ENCODE assay signal across 16 mouse cellular contexts in the genomic region with DNA sequence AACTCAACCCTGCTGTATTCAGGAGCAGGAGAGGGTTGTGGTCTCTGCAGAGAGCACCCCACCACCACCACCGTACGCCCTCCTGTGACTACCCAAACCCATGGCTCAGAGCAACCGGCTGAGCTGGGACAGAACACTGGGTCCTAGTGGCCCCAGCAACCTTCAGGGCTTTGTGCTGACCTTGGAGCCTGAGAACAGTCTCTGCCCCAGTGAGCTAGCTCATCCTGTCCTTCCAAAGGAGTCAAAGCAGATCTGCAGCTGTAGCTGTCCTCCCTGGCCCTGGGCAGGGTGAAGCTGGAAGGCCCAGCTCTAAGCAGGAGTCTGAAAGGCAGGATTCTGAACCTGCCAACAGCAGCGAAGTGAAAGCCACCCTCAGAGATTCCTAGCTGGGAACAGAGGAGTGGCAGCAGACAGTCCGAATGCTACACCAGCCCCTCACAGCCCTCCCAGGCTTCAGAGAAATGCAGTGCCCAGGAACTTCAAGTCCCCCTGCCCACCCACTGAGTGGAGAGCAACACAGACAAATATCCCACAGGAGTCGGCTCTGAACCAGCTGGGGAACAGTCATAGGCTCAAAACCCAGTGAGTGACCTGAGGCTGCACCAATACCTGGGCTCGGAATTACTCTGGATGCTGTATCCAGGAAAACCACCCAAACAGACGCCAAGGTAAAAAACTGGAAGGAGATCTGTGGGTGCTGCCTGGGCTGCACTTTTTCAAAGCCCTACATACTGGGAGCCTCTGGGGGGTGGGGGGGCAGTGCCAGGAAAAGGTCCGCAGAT. TPM values are rescaled to one million over a fixed set of nuclear protein-coding genes. Genes with fewer than 3 reads are reported as not detected.
DNase-seq lines count a peak whose midpoint lies in the region; ATAC-seq lines count a peak whose summit lies in the region.
"Had no signal": no experiment of that assay in that cellular context is flagged by ENCODE, and none has a peak within 500 bp of the region (broad histone marks: within the 10 kb centered on the region; RNA-seq: fewer than 3 reads in every experiment).

No protein-coding gene starts in this region.

- DNase-seq in heart, adult 18-20 months = no peak
- peak; percentile 62 for DNase-seq in right cerebral cortex, adult 18-20 months
- DNase-seq in right cerebral cortex, postnatal 14 days = no peak
- DNase-seq in adrenal gland, adult 8-10 months = peak; percentile 67
- peak; percentile 65 for DNase-seq in brain, adult 2 months (ENCODE audit: low read depth, low spot score)
- DNase-seq: cerebellum, postnatal 36 days; kidney, adult 11 months; kidney, postnatal 4 days; spleen, adult 18-20 months had no signal

- H3K27ac ChIP-seq in heart, embryonic 15.5 days = 0 out of 2 replicates have a peak overlapping the region, but pooled peaks have one; percentile 29
- H3K27ac ChIP-seq: hindbrain, embryonic 12.5 days; neural tube, embryonic 15.5 days had no signal

- no peaks in the 10 kb centered on the region for H3K9me3 ChIP-seq in heart, embryonic 15.5 days (replicated peaks)
- H3K9me3 ChIP-seq: hindbrain, embryonic 12.5 days; megakaryocyte, embryonic 14.5 days; neural tube, embryonic 15.5 days had no signal

- 79% methylated on average over 9 of the region's 9 CpGs for WGBS in heart, embryonic 15.5 days

- H3K4me3 ChIP-seq in heart, embryonic 15.5 days = no peak overlapping the region
- H3K4me3 ChIP-seq: hindbrain, embryonic 12.5 days; megakaryocyte, embryonic 14.5 days; neural tube, embryonic 15.5 days had no signal

- 0 out of 2 replicates have a peak, but pooled peaks have one; percentile 6 for ATAC-seq in heart, embryonic 15.5 days (replicated peaks; ENCODE audit: insufficient number of reproducible peaks, insufficient read depth, low FRiP score, low read depth)
- ATAC-seq in activated CD4-positive, CD25-positive, alpha-beta regulatory T cell, adult 4 months = no peak
- ATAC-seq in inflammation-experienced regulatory T-cells, adult 6 months = no peak

- H3K9ac ChIP-seq in heart, embryonic 15.5 days = no peak overlapping the region
- H3K9ac ChIP-seq: hindbrain, embryonic 12.5 days; neural tube, embryonic 15.5 days had no signal

- H3K4me2 ChIP-seq in heart, embryonic 15.5 days = no peak overlapping the region; the same call in 1 of the 2 replicates
- H3K4me2 ChIP-seq: hindbrain, embryonic 12.5 days; liver, embryonic 11.5 days; neural tube, embryonic 15.5 days had no signal

- peaks cover 38% of the 10 kb centered on the region for H3K4me1 ChIP-seq in heart, embryonic 15.5 days (replicated peaks)

- H3K27me3 ChIP-seq in heart, embryonic 15.5 days = 0 out of 2 replicates have a peak, but pooled peaks cover 3% of the 10 kb centered on the region
- H3K27me3 ChIP-seq: neural tube, embryonic 15.5 days had no signal

- H3K36me3 ChIP-seq in heart, embryonic 15.5 days = no peaks in the 10 kb centered on the region
- H3K36me3 ChIP-seq: hindbrain, embryonic 12.5 days; neural tube, embryonic 15.5 days had no signal

RNA-seq across cellular contexts. Expression of gene Tcf7, which starts 6.8 kb away (rescaled TPM):
- polyA plus RNA-seq in heart, embryonic 15.5 days (2015; fragmentation: Nextera tagmentation; extraction: Ambion mirVana) = 5.0 and 36.0 TPM in 2 replicates
- total RNA-seq in heart, adult 18-20 months (2021) = 1 to 10 TPM in 1 of 2 experiments, under 1 TPM in 1; 0.55 to 6.6 TPM
- 10 to 100 TPM; 36.9 to 81.7 (median 55.2) TPM for total RNA-seq in adrenal gland, adult 8-10 months (2022)
- polyA plus RNA-seq in activated CD4-positive, CD25-positive, alpha-beta regulatory T cell, adult 4 months (2017; shearing (Covaris generic)) = 100 to 1,000 TPM; 227 to 315 TPM
- polyA plus RNA-seq in inflammation-experienced regulatory T-cells, adult 6 months (2017; shearing (Covaris generic)) = 100 to 1,000 TPM; 144 to 447 (median 399) TPM

RNA-seq across cellular contexts. Expression of gene Skp1a, which starts 44.2 kb away (rescaled TPM):
- polyA plus RNA-seq in heart, embryonic 15.5 days (2015; fragmentation: Nextera tagmentation; extraction: Ambion mirVana) = 464 and 512 TPM in 2 replicates
- 100 to 1,000 TPM; 266 to 277 TPM for total RNA-seq in heart, adult 18-20 months (2021)
- total RNA-seq in adrenal gland, adult 8-10 months (2022) = 100 to 1,000 TPM; 463 to 561 (median 519) TPM
- polyA plus RNA-seq in activated CD4-positive, CD25-positive, alpha-beta regulatory T cell, adult 4 months (2017; shearing (Covaris generic)) = 100 to 1,000 TPM; 281 to 307 TPM
- polyA plus RNA-seq in inflammation-experienced regulatory T-cells, adult 6 months (2017; shearing (Covaris generic)) = 100 to 1,000 TPM; 274 to 332 (median 300) TPM

Comparison
In these comparisons a context has a peak if more than half of its experiments do, and no peak if none do; other contexts are left out.
1. DNase-seq: peak in right cerebral cortex, adult 18-20 months (single experiment), adrenal gland, adult 8-10 months (single experiment) and brain, adult 2 months (single experiment); none in heart, adult 18-20 months (0 of 2) and right cerebral cortex, postnatal 14 days (single experiment).